Comparison of ENCODE assay signal across 23 mouse cellular contexts in the genomic region with DNA sequence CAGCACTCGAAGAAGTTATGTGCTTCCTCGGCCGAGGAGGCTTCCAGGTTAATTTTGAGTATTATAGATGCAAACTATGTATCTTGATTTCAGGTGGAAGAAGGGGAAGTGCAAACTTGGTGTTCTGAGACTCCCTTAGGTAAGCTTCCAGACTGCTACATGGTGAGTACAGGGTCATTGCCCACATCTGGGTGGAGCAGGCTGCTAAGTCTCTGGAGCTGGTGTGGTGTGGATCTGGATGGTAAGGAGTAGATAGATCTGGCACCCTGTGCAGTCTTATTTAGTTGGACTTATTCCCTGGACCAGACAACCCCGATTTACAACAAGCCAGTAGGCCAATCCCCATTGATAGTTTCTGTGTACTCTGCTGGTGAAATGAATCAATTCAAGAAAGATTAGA. TPM values are rescaled to one million over a fixed set of nuclear protein-coding genes. Genes with fewer than 3 reads are reported as not detected.
DNase-seq lines count a peak whose midpoint lies in the region; ATAC-seq lines count a peak whose summit lies in the region.
"Not testable (repeated sequence)": the region's sequence is repeated elsewhere in the genome, so short reads cannot be mapped to it uniquely, and the experiment has no call there.
"Had no signal": no experiment of that assay in that cellular context is flagged by ENCODE, and none has a peak within 500 bp of the region (broad histone marks: within the 10 kb centered on the region; RNA-seq: fewer than 3 reads in every experiment).

No protein-coding gene starts in this region.

- not testable (repeated sequence) for DNase-seq in liver, embryonic 11.5 days (ENCODE audit: low spot score)

- not testable (repeated sequence) for H3K27ac ChIP-seq in heart, embryonic 13.5 days (replicated peaks); liver, embryonic 11.5 days (ENCODE audit: low read depth, low read length); midbrain, embryonic 12.5 days (replicated peaks); stomach, embryonic 14.5 days (ENCODE audit: low read length)

- not testable (repeated sequence) for H3K9ac ChIP-seq in heart, embryonic 13.5 days; liver, embryonic 11.5 days (ENCODE audit: low read depth, low read length); midbrain, embryonic 12.5 days (replicated peaks); stomach, embryonic 14.5 days (replicated peaks; ENCODE audit: low read depth, low read length)

- H3K9me3 ChIP-seq in heart, embryonic 13.5 days; liver, embryonic 11.5 days (ENCODE audit: control insufficient read depth, low read length); midbrain, embryonic 12.5 days; stomach, embryonic 14.5 days (ENCODE audit: control insufficient read depth, low read depth, low read length): not testable (repeated sequence)

- not testable (repeated sequence) for H3K27me3 ChIP-seq in heart, embryonic 13.5 days (replicated peaks); liver, embryonic 11.5 days (replicated peaks; ENCODE audit: control insufficient read depth, insufficient read depth, low read length); midbrain, embryonic 12.5 days; stomach, embryonic 14.5 days (ENCODE audit: control insufficient read depth, insufficient read depth, low read length)

- not testable (repeated sequence) for H3K4me2 ChIP-seq in heart, embryonic 13.5 days; liver, embryonic 11.5 days; midbrain, embryonic 12.5 days (replicated peaks); stomach, embryonic 14.5 days (replicated peaks; ENCODE audit: low read depth, low read length)

- peak; percentile 24; the same call in 1 of the 2 replicates for ATAC-seq in common myeloid progenitor, adult 5-6 weeks (replicated peaks; ENCODE audit: low read depth, poor library complexity, severe bottlenecking)
- 0 out of 2 replicates have a peak, but pooled peaks have one; percentile 19 for ATAC-seq in heart, embryonic 13.5 days (ENCODE audit: extremely low read depth, insufficient number of reproducible peaks, low FRiP score, low TSS enrichment)
- ATAC-seq in liver, embryonic 11.5 days (replicated peaks; ENCODE audit: low FRiP score): peak; percentile 41; the same call in 1 of the 2 replicates
- 0 out of 2 replicates have a peak, but pooled peaks have one; percentile 14 for ATAC-seq in megakaryocyte progenitor cell, adult 5-6 weeks (replicated peaks; ENCODE audit: poor library complexity)
- peak; percentile 44; the same call in 1 of the 2 replicates for ATAC-seq in midbrain, embryonic 12.5 days (ENCODE audit: low FRiP score, low read depth)
- ATAC-seq in stomach, embryonic 14.5 days (ENCODE audit: insufficient number of reproducible peaks, insufficient read depth, low FRiP score, low read depth): 0 out of 2 replicates have a peak, but pooled peaks have one; percentile 14

- no CpG with 5 or more reads among the region's 4 CpGs for WGBS in heart, embryonic 13.5 days
- no CpG with 5 or more reads among the region's 4 CpGs for WGBS in liver, embryonic 11.5 days
- WGBS in midbrain, embryonic 12.5 days: no CpG with 5 or more reads among the region's 4 CpGs
- WGBS in stomach, embryonic 14.5 days: no CpG with 5 or more reads among the region's 4 CpGs

- not testable (repeated sequence) for H3K4me3 ChIP-seq in heart, embryonic 13.5 days; liver, embryonic 11.5 days (ENCODE audit: low read depth, low read length); midbrain, embryonic 12.5 days; stomach, embryonic 14.5 days (ENCODE audit: low read depth, low read length)

- not testable (repeated sequence) for H3K36me3 ChIP-seq in heart, embryonic 13.5 days; liver, embryonic 11.5 days (ENCODE audit: control insufficient read depth, insufficient read depth, low read length); midbrain, embryonic 12.5 days; stomach, embryonic 14.5 days (ENCODE audit: control insufficient read depth, insufficient read depth, low read length)

- not testable (repeated sequence) for H3K4me1 ChIP-seq in heart, embryonic 13.5 days; liver, embryonic 11.5 days (replicated peaks; ENCODE audit: control insufficient read depth, insufficient read depth, low read length); midbrain, embryonic 12.5 days; stomach, embryonic 14.5 days (ENCODE audit: control insufficient read depth, insufficient read depth, low read length)

RNA-seq across cellular contexts. Expression of a gene that starts 53.9 kb away (rescaled TPM):
- total RNA-seq in common myeloid progenitor, adult 5-6 weeks (2017): not detected in 2 replicates
- not detected in 2 replicates for polyA plus RNA-seq in heart, embryonic 13.5 days (2015; fragmentation: Nextera tagmentation; extraction: Ambion mirVana)
- polyA plus RNA-seq in liver, embryonic 11.5 days (2014; fragmentation: Nextera tagmentation; extraction: Ambion mirVana): not detected in 2 replicates
- total RNA-seq in megakaryocyte progenitor cell, adult 5-6 weeks (2015): 0.27 TPM in 1 of 2 replicates, not detected in the other
- not detected in 2 replicates for total RNA-seq in megakaryocyte progenitor cell, adult 5-6 weeks (2017)
- not detected in 2 replicates for polyA plus RNA-seq in midbrain, embryonic 12.5 days (2016; fragmentation: Nextera tagmentation; extraction: Ambion mirVana)
- polyA plus RNA-seq in stomach, embryonic 14.5 days (2014; fragmentation: Nextera tagmentation; extraction: Ambion mirVana): not detected in 2 replicates
- total RNA-seq: adrenal gland, adult 8-10 months; adrenal gland, postnatal 25 days; gastrocnemius, adult 18-20 months; gastrocnemius, postnatal 10 days; gastrocnemius, postnatal 36 days; heart, adult 8-10 months; heart, postnatal 25 days; hematopoietic stem cell, adult 5-6 weeks had no signal
- polyA plus RNA-seq: activated CD4-positive, CD25-positive, alpha-beta regulatory T cell, adult 4 months; embryonic facial prominence, embryonic 11.5 days; embryonic facial prominence, embryonic 14.5 days; forebrain, embryonic 10.5 days; forebrain, embryonic 13.5 days; heart, embryonic 11.5 days; heart, postnatal 0 days; hindbrain, embryonic 13.5 days; hindbrain, embryonic 16.5 days had no signal
